ENCODE assay signal across 23 mouse cellular contexts in the genomic region with DNA sequence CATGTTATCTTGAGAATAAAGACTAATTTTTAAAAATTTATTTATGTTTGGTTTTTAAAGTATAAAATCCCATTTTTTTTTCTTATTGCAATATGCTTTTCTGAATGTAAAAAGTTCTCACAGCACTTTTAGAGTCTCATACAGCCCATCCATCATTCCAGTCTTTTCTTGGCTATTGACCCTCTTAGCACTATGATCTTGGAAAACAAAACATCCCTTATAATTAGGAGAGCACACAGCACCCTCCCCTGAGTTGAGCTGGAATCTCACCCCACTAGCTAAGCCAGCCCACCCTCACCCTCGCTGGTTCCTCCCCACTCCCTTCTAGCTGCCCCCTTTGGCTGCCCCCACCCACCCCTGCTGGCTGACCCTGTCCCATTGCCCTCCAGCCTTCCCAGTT.
A peak's percentile ranks its signal among the peaks of the same experiment; 100 is the strongest.
DNase-seq lines count a peak whose midpoint lies in the region; ATAC-seq and TF ChIP-seq lines count a peak whose summit lies in the region.
"Had no signal": no experiment of that assay in that cellular context is flagged by ENCODE, and none has a peak within 500 bp of the region (broad histone marks: within the 10 kb centered on the region; RNA-seq: fewer than 3 reads in every experiment).

No protein-coding gene starts in this region.

- peak overlapping the region; percentile 72 for H3K27ac ChIP-seq in gastrocnemius, adult 2 months
- H3K27ac ChIP-seq in lung, embryonic 16.5 days (ENCODE audit: low read length): no peak overlapping the region
- H3K27ac ChIP-seq: embryonic facial prominence, embryonic 12.5 days; forebrain, embryonic 12.5 days; hindbrain, embryonic 14.5 days had no signal

- no peaks in the 10 kb centered on the region for H3K9me3 ChIP-seq in lung, embryonic 16.5 days (ENCODE audit: control insufficient read depth, low read length)
- H3K9me3 ChIP-seq: embryonic facial prominence, embryonic 12.5 days; forebrain, embryonic 12.5 days; heart, embryonic 13.5 days; stomach, embryonic 15.5 days had no signal

- no peak overlapping the region for H3K9ac ChIP-seq in lung, embryonic 16.5 days (ENCODE audit: low read length)
- H3K9ac ChIP-seq: embryonic facial prominence, embryonic 12.5 days; forebrain, embryonic 12.5 days; heart, embryonic 13.5 days; hindbrain, embryonic 14.5 days; stomach, embryonic 15.5 days had no signal

- no peaks in the 10 kb centered on the region for H3K36me3 ChIP-seq in lung, embryonic 16.5 days (ENCODE audit: control insufficient read depth, insufficient read depth, low read length)
- H3K36me3 ChIP-seq: embryonic facial prominence, embryonic 12.5 days; forebrain, embryonic 12.5 days; heart, embryonic 13.5 days; stomach, embryonic 15.5 days had no signal

- peak; percentile 42 for ATAC-seq in lung, embryonic 16.5 days (ENCODE audit: low read depth)
- ATAC-seq: CD4-positive, CD25-positive, alpha-beta regulatory T cell, adult 4 months; inflammation-experienced regulatory T-cells, adult 6 months had no signal

- peaks cover 35% of the 10 kb centered on the region for H3K4me1 ChIP-seq in lung, embryonic 16.5 days (replicated peaks; ENCODE audit: control insufficient read depth, insufficient read depth, low read length)

- TF ChIP-seq CTCF in gastrocnemius, adult 2 months (IDR thresholded peaks at IDR 0.05): no peak; the same call in 1 of the 2 replicates

- WGBS in lung, embryonic 16.5 days: 0% methylated on average over 1 of the region's 1 CpGs

- no peak overlapping the region for H3K4me2 ChIP-seq in lung, embryonic 16.5 days (ENCODE audit: low read depth, low read length)
- H3K4me2 ChIP-seq: embryonic facial prominence, embryonic 12.5 days; forebrain, embryonic 12.5 days; heart, embryonic 13.5 days; hindbrain, embryonic 14.5 days; midbrain, embryonic 11.5 days; stomach, embryonic 15.5 days had no signal

- no peaks in the 10 kb centered on the region for H3K27me3 ChIP-seq in lung, embryonic 16.5 days (ENCODE audit: control insufficient read depth, insufficient read depth, low read depth, low read length)
- H3K27me3 ChIP-seq: embryonic facial prominence, embryonic 12.5 days; forebrain, embryonic 12.5 days; heart, embryonic 13.5 days; stomach, embryonic 15.5 days had no signal

- DNase-seq in gastrocnemius, adult 2 months: no peak
- no peak for DNase-seq in gastrocnemius, adult 8-10 months (ENCODE audit: low spot score in 2 of 2)
- peak; percentile 46 for DNase-seq in kidney, postnatal 10 days
- DNase-seq in kidney, postnatal 25 days: no peak
- no peak for DNase-seq in lung, postnatal 25 days (ENCODE audit: low spot score)
- DNase-seq in yolk sac, embryonic 10.5 days (ENCODE audit: low spot score): peak; percentile 9
- no peak for DNase-seq in spleen, postnatal 36 days (ENCODE audit: low spot score in 2 of 2)
- DNase-seq: adrenal gland, postnatal 14 days; cerebellum, adult 2 months; gastrocnemius, postnatal 10 days; heart, postnatal 36 days; left cerebral cortex, postnatal 4 days; thymus, adult 18-20 months; thymus, postnatal 36 days had no signal

- H3K4me3 ChIP-seq in gastrocnemius, adult 2 months: no peak overlapping the region
- H3K4me3 ChIP-seq in lung, embryonic 16.5 days (ENCODE audit: low read length): no peak overlapping the region
- H3K4me3 ChIP-seq: embryonic facial prominence, embryonic 12.5 days; forebrain, embryonic 12.5 days; heart, embryonic 13.5 days; stomach, embryonic 15.5 days had no signal

- intact Hi-C loops in gastrocnemius, adult 2 months (cut with DNase I): no loop called here

Comparison
In these comparisons a context has a peak if more than half of its experiments do, and no peak if none do; other contexts are left out.
1. DNase-seq: peak in kidney, postnatal 10 days (single experiment) and yolk sac, embryonic 10.5 days (single experiment); none in gastrocnemius, adult 2 months (single experiment), gastrocnemius, adult 8-10 months (0 of 2), kidney, postnatal 25 days (0 of 2), lung, postnatal 25 days (single experiment) and spleen, postnatal 36 days (0 of 2).